Mouse (Mus musculus): ENCODE measurements at regions not wholly inside any gene's neighbourhood (a gene's known extent, or its start where the extent isn't known, plus 50 kb on each side); places are given as distances from the start of the nearest gene placed in this dataset.

DNA sequence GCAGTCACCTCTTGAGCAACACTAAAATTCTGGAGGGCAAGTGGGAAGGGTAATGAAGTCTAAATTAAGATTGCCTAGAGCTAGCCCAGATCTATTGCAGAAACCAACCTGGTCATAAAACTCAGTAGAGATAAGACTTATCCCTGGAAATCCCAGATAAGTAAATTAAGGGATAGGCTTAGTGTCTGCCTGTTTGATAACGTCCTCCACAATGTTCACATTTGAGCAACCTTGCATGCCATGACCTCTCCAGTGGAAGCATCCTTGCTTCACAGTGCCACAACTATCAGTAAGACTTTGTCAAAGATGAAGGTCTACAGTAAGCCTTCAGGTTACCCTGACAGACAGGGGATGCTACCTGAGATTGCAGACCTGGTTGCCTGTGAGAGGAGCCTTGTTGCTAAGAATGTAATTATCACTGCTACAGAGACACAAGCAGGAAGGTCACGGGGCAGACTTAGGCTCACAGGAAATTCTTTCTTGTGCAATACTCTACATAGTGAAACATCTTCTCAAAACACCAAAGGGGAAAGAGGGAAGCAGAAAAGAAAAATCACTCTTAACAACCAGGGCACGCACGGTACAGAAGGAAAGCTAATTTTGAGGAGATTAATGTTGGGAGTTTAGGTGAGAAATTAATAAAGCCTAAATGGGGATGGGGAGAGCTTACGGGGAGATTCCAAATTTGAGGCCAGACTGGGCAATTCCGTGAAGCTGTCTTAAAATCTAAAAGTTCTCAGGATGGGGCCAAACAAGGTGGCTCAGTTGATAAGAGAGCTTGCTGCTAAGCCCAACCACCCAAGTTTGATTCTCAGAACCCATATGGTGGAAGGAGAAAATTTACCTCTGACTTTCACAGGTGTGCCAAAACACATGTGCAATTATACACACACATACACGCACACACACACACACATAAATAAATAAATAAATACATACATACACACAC is 56.9 kb upstream of the Prdm9 start:
- no peak for TF ChIP-seq TCF12 (IDR thresholded peaks at IDR 0.05; ENCODE audit: insufficient read depth, poor library complexity, severe bottlenecking)
- TF ChIP-seq POLR2AphosphoS2 (IDR thresholded peaks at IDR 0.05; ENCODE audit: insufficient read length, low read depth): no peak
- TF ChIP-seq MAX (IDR thresholded peaks at IDR 0.05; ENCODE audit: low read depth): no peak
- TF ChIP-seq POLR2A (IDR thresholded peaks at IDR 0.05; ENCODE audit: insufficient read length, low read depth): no peak
- TF ChIP-seq E2F4 (IDR thresholded peaks at IDR 0.05; ENCODE audit: insufficient read depth): no peak
- no peak for TF ChIP-seq USF1 (IDR thresholded peaks at IDR 0.05; ENCODE audit: low read depth)
